Mouse (Mus musculus) neural tube, embryonic 11.5 days (tissue): ENCODE results near the gene Mark3. TPM values are rescaled to one million over a fixed set of nuclear protein-coding genes. Genes with fewer than 3 reads are reported as not detected.
A peak's percentile ranks its signal among the peaks of the same experiment; 100 is the strongest.

Experiments used
- ATAC-seq: fragments of 200-750 bp; cut with Nextera tagmentation; 2 replicates; pipeline ENCODE4 v1.8.0; 2017; ENCODE audit warnings: moderate number of reproducible peaks, mild to moderate bottlenecking, moderate TSS enrichment, moderate library complexity; ENCODE audit not compliant: insufficient read depth, low FRiP score, low TSS enrichment
- DNase-seq: peaks from one replicate; pipeline ENCODE4 v3.0.0-alpha.2; 2015; ENCODE audit warnings: low spot score
- H3K27ac ChIP-seq: fragments of 300-500 bp; sonication (generic); 2 replicates; pipeline ENCODE4 v1.5.1; 2014; ENCODE audit warnings: low read depth, mild to moderate bottlenecking, low read length
- H3K27me3 ChIP-seq: fragments of 300-500 bp; sonication (generic); 2 replicates; pipeline ENCODE4 v1.6.1; 2014; ENCODE audit warnings: mild to moderate bottlenecking, low read length, mixed read lengths; ENCODE audit not compliant: control insufficient read depth, insufficient read depth
- H3K36me3 ChIP-seq: fragments of 300-500 bp; sonication (generic); 2 replicates; pipeline ENCODE4 v1.6.1; 2014; ENCODE audit warnings: mild to moderate bottlenecking, low read length, moderate library complexity, mixed read lengths; ENCODE audit not compliant: control insufficient read depth, insufficient read depth
- H3K4me1 ChIP-seq: fragments of 300-500 bp; sonication (generic); 2 replicates; pipeline ENCODE4 v1.6.1; 2014; ENCODE audit warnings: low read length, mixed read lengths; ENCODE audit not compliant: control insufficient read depth, insufficient read depth
- H3K4me2 ChIP-seq: fragments of 300-500 bp; sonication (generic); 2 replicates; pipeline ENCODE4 v1.6.1; 2014; ENCODE audit warnings: low read depth, mild to moderate bottlenecking, moderate library complexity
- H3K4me3 ChIP-seq: fragments of 300-500 bp; sonication (generic); 2 replicates; pipeline ENCODE4 v1.5.1; 2014; ENCODE audit warnings: low read depth, low read length
- H3K9ac ChIP-seq: fragments of 300-500 bp; sonication (generic); 2 replicates; pipeline ENCODE4 v1.6.1; 2014; ENCODE audit warnings: mild to moderate bottlenecking, low read length
- H3K9me3 ChIP-seq: fragments of 300-500 bp; sonication (generic); 2 replicates; pipeline ENCODE4 v1.6.1; 2016; ENCODE audit warnings: low read length; ENCODE audit not compliant: control insufficient read depth
- WGBS: fragments of 180-500 bp; shearing (Covaris S2); extraction: QIAGEN DNeasy Blood & Tissue Kit; methylation state at CpG from one replicate; pipeline ENCODE4 v1.1.7; 2014; 5-methylcytosine and 5-hydroxymethylcytosine counted together
- polyA plus RNA-seq: library from polyadenylated mRNA; unstranded; fragments of >200 nt; fragmentation: Nextera tagmentation; extraction: Ambion mirVana; gene quantifications from 2 replicates; pipeline ENCODE4 v1.2.1, GENCODE M21; 2014

Gene Mark3
- polyA plus RNA-seq, 1 experiment from 2014 or later: 73.1 TPM

DNA sequence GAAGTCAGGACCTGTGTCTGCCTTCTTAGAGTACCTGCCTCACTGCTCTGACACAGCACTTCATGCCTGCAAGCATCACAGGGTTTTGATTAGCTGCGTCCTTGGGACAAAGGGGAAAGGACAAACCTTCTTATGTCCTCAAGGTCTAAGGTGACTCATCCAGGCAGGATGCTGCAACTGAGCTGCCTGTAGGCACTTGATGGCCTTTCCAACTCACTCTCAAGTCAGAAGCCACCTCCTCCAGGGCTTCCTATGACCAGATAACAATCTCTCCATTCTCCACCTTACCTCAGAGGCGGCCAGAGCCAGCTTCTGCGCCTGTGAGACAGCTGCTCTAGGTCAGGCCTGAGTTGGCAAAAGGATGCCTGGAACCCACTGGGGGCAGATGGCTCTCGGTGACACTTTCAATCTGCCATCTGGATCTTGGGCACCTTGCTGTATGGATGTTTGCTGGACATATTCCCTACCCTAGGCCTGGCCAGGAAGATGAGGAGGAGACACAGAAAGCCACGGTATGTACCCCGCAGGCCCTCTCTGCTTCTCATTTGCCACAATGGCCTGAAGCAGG is 124.1 kb downstream of the Mark3 start:
- DNase-seq (no peak), ATAC-seq (no peak)
- Histone ChIP-seq H3K4me2 (no peak overlapping the region), H3K36me3 (no peaks in the 10 kb centered on the region), H3K4me1 (peaks cover 26% of the 10 kb centered on the region), H3K9ac (no peak overlapping the region), H3K27me3 (no peaks in the 10 kb centered on the region), H3K27ac (no peak overlapping the region), H3K4me3 (no peak overlapping the region), H3K9me3 (no peaks in the 10 kb centered on the region)
- 71% methylated on average over 6 of the region's 6 CpGs for WGBS

DNA sequence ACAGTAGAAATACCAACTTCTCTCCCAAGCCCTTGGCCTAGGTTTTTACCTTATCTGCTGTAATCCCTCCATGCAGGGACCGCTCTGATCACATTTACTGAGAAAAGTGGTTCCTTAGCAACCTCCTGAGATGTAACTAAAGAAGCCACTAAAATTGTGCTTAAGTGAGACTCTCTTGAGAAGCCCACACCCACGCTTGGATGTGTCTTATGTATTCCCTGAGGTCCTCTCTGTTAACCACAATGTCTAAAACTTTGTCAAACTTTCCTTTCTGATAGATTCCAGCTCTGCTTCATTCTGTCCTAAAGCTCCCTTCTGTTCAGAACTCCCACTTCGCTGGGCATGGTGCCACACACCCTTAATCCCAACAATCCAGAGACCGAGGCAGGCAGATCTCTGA is 125.2 kb downstream of the Mark3 start:
- Histone ChIP-seq H3K9ac (no peak overlapping the region), H3K4me1 (peaks cover 15% of the 10 kb centered on the region), H3K36me3 (no peaks in the 10 kb centered on the region), H3K27me3 (no peaks in the 10 kb centered on the region), H3K27ac (no peak overlapping the region), H3K4me2 (no peak overlapping the region), H3K4me3 (no peak overlapping the region), H3K9me3 (no peaks in the 10 kb centered on the region)
- 92% methylated on average over 4 of the region's 4 CpGs for WGBS
- ATAC-seq: no peak
- DNase-seq: no peak

DNA sequence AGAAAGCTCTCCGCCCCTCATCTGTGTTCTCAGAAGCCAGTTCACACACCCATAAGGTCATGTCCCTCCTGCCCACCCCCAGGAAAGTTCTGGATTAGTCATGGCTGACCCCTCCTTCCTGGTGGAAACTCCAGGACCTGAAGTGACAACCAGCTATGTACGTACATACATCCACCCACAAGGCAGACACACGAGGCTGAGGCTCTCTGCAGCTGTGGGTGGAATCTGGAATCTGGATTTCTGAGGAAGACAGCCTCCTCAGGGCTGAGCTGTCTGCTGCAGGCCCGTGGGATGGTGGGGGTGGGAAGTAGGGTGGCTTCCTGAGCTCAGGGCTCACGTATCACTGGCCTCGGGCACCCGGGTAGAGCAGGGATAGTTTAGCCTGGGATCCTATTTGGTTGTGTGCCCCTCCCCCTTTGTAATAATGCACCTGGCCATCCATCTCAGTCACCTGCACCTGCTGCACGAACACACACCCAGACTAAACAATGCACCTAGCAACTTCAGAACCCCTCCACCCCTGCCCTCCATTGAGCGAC is 126.7 kb downstream of the Mark3 start:
- Histone ChIP-seq H3K27ac (no peak overlapping the region), H3K9me3 (no peaks in the 10 kb centered on the region), H3K27me3 (no peaks in the 10 kb centered on the region), H3K4me2 (no peak overlapping the region), H3K4me3 (no peak overlapping the region), H3K4me1 (peaks cover 1% of the 10 kb centered on the region), H3K36me3 (no peaks in the 10 kb centered on the region), H3K9ac (0 out of 2 replicates have a peak overlapping the region, but pooled peaks have one; percentile 3)
- no peak for ATAC-seq
- DNase-seq: peak; percentile 9
- 69% methylated on average over 9 of the region's 9 CpGs for WGBS

DNA sequence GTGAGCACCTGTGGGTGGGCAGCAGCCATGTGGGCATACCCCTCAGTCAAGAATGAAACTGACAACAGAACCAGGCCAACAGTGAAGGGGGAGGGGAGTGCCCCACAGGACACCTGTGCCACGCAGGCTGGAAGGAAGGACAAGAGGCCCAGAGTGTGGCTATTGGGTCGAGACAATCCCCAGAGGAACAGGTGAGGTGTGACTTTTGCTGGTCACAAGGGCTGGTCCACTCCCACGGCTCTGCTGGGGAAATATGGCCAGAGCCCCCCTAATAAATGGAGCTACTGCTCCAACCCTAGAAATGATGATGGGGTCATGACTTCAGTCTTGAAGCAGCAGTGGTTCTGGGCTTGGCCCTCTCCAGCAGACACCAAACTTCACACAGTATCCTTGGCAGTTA is 129.0 kb downstream of the Mark3 start:
- no peak overlapping the region for H3K4me3 ChIP-seq
- no peak overlapping the region for H3K4me2 ChIP-seq
- H3K27me3 ChIP-seq: no peaks in the 10 kb centered on the region
- ATAC-seq (no peak), DNase-seq (no peak)
- H3K9me3 ChIP-seq: no peaks in the 10 kb centered on the region
- H3K36me3 ChIP-seq: peaks cover 4% of the 10 kb centered on the region; the same call in 1 of the 2 replicates
- no peak overlapping the region for H3K27ac ChIP-seq
- no peaks in the 10 kb centered on the region for H3K4me1 ChIP-seq
- no peak overlapping the region for H3K9ac ChIP-seq
- WGBS: 81% methylated on average over 3 of the region's 3 CpGs

DNA sequence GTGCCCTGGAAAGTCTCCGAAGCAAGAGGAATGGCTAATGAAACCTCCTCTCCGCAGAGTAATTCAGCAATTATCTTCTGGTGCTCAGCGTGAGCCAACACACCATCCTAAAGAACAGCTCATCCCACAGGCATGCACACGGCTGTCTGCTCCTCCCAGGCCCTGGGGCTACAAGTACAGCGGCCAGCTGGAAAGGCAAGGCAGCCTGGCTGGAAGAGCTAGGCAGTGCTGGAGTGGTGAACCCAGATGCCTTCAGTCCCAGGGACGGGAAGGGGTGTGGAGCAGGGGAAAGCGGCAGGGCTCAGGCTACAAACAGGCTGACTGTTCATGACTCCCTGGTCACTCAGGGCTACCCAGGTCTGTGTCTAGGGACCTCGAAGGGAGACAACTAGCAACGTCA is 130.3 kb downstream of the Mark3 start:
- ATAC-seq: no peak
- H3K9ac ChIP-seq: no peak overlapping the region
- no peak overlapping the region for H3K27ac ChIP-seq
- H3K4me2 ChIP-seq: no peak overlapping the region
- no peaks in the 10 kb centered on the region for H3K27me3 ChIP-seq
- H3K36me3 ChIP-seq: peaks cover 4% of the 10 kb centered on the region; the same call in 1 of the 2 replicates
- H3K4me1 ChIP-seq: no peaks in the 10 kb centered on the region
- 50% methylated on average over 9 of the region's 9 CpGs for WGBS
- H3K4me3 ChIP-seq: no peak overlapping the region
- peak; percentile 36 for DNase-seq
- no peaks in the 10 kb centered on the region for H3K9me3 ChIP-seq

DNA sequence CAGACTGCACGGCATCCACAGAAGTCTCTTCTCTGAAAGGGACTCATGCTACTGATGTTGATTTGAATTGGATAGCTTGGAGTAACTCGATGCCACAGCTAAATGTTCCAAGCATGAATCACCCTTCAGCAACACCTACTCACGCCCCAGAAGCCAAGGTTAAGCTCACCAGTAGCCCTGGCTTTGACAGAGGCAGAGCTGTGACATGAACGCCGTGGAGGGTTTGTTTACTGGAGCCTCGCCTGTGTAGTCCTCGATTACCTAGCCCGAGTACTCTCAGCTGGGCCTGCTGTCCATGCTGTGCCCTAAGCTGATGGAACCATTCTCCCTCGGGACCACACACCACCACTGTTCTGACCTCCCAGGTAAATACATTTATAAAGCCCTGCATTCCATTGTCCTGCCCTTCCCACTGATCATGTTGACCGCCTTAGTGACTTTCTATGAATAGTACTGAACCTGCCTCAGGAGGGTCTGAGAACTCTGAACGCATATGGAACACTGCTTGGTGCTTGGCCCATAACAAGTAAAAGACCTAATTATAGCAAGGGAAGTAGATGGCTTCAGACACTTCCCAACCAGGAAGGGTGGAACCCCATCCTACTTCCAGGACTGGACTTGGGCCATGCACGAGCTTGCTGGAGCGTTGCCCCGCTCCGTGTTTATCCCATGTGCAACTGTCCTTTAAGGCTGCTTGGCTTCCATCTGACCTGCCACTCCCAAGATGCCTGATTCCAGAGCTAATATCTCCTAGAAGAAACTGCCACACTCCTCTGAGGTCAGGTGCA is 131.1 kb downstream of the Mark3 start:
- Histone ChIP-seq H3K4me1 (no peaks in the 10 kb centered on the region), H3K9ac (no peak overlapping the region), H3K27ac (no peak overlapping the region), H3K4me3 (no peak overlapping the region), H3K36me3 (peaks cover 8% of the 10 kb centered on the region), H3K4me2 (no peak overlapping the region), H3K9me3 (no peaks in the 10 kb centered on the region), H3K27me3 (no peaks in the 10 kb centered on the region)
- DNase-seq: no peak
- ATAC-seq: no peak
- 85% methylated on average over 15 of the region's 15 CpGs for WGBS

Other genes starting within 250 kb of the Mark3 start
- 36.7 and 37.2 TPM in 2 replicates for gene Cdc42bpb, start 196.8 kb upstream of the Mark3 start, polyA plus RNA-seq
- not detected in 2 replicates for gene Lbhd2, start 167.7 kb upstream of the Mark3 start, polyA plus RNA-seq
- 5.3 and 6.6 TPM in 2 replicates for gene Exoc3l4, start 157.5 kb upstream of the Mark3 start, polyA plus RNA-seq
- gene Tnfaip2, start 132.1 kb upstream of the Mark3 start, polyA plus RNA-seq: 3.4 and 3.7 TPM in 2 replicates
- gene Gm266, start 88.7 kb upstream of the Mark3 start, polyA plus RNA-seq: 5.2 and 5.3 TPM in 2 replicates
- gene Eif5, start 36.5 kb upstream of the Mark3 start, polyA plus RNA-seq: 645 and 670 TPM in 2 replicates
- 2,083 and 2,271 TPM in 2 replicates for gene Ckb, start 97.8 kb downstream of the Mark3 start, polyA plus RNA-seq
- 5.8 and 6.6 TPM in 2 replicates for gene Trmt61a, start 103.6 kb downstream of the Mark3 start, polyA plus RNA-seq
- gene Bag5, start 138.7 kb downstream of the Mark3 start, polyA plus RNA-seq: 58.8 and 60.0 TPM in 2 replicates
- 53.1 and 53.4 TPM in 2 replicates for gene Apopt1, start 138.7 kb downstream of the Mark3 start, polyA plus RNA-seq
- 339 and 364 TPM in 2 replicates for gene Klc1, start 184.3 kb downstream of the Mark3 start, polyA plus RNA-seq
- gene Xrcc3, start 239.3 kb downstream of the Mark3 start, polyA plus RNA-seq: 12.5 and 12.8 TPM in 2 replicates
- gene Zfyve21, start 239.6 kb downstream of the Mark3 start, polyA plus RNA-seq: 64.5 and 67.3 TPM in 2 replicates